Mouse (Mus musculus) cerebral cortex, adult 2 months (tissue): ENCODE results near the gene Cacybp.

ENCODE experiments used
- WGBS: fragments of 180-500 bp; shearing (Covaris S2); methylation state at CpG from one replicate; pipeline ENCODE4 v1.1.7; 2018; 5-methylcytosine and 5-hydroxymethylcytosine counted together

Gene Cacybp

GRCm38 (mm10) chr1:160212123-160212691, 468 bp downstream of the Cacybp start:
- WGBS: under 1% methylated on average over 45 of the region's 45 CpGs

- under 1% methylated on average over 8 of the region's 8 CpGs for WGBS
These were observed 1.0 kb downstream of the Cacybp start for GRCm38 (mm10) chr1:160211597-160212122.

GRCm38 (mm10) chr1:160210566-160210965, 2.1 kb downstream of the Cacybp start:
- WGBS: 24% methylated on average over 3 of the region's 3 CpGs

- WGBS: 46% methylated on average over 2 of the region's 2 CpGs
These were observed 2.8 kb downstream of the Cacybp start for GRCm38 (mm10) chr1:160209844-160210243.

GRCm38 (mm10) chr1:160195337-160195663, 17.4 kb downstream of the Cacybp start:
- whole genome bisulfite sequencing: under 1% methylated on average over 13 of the region's 13 CpGs

- 4% methylated on average over 31 of the region's 31 CpGs for WGBS
These were observed 17.9 kb downstream of the Cacybp start, which contains the start of gene Mrps14 for GRCm38 (mm10) chr1:160194529-160195336. Gene Mrps14, plus strand, starts transcription at chr1:160195215.

GRCm38 (mm10) chr1:160184506-160184905, 28.2 kb downstream of the Cacybp start:
- WGBS: 8% methylated on average over 5 of the region's 5 CpGs

GRCm38 (mm10) chr1:160181216-160181615, 31.5 kb downstream of the Cacybp start:
- WGBS: 81% methylated on average over 4 of the region's 4 CpGs

- 49% methylated on average over 8 of the region's 8 CpGs for WGBS
These were observed 35.8 kb downstream of the Cacybp start for GRCm38 (mm10) chr1:160176903-160177302.

- 86% methylated on average over 4 of the region's 5 CpGs for WGBS
These were observed 46.1 kb downstream of the Cacybp start for GRCm38 (mm10) chr1:160166600-160166999.

- 61% methylated on average over 2 of the region's 2 CpGs for WGBS
These were observed 54.5 kb downstream of the Cacybp start for GRCm38 (mm10) chr1:160158190-160158589.

GRCm38 (mm10) chr1:160153480-160153879, 59.2 kb downstream of the Cacybp start, which contains the start of gene Tnn:
Gene Tnn, minus strand, starts transcription at chr1:160153580.
- WGBS: 45% methylated on average over 8 of the region's 8 CpGs
